11 mouse cellular contexts compared by ENCODE assay signal in the genomic region with DNA sequence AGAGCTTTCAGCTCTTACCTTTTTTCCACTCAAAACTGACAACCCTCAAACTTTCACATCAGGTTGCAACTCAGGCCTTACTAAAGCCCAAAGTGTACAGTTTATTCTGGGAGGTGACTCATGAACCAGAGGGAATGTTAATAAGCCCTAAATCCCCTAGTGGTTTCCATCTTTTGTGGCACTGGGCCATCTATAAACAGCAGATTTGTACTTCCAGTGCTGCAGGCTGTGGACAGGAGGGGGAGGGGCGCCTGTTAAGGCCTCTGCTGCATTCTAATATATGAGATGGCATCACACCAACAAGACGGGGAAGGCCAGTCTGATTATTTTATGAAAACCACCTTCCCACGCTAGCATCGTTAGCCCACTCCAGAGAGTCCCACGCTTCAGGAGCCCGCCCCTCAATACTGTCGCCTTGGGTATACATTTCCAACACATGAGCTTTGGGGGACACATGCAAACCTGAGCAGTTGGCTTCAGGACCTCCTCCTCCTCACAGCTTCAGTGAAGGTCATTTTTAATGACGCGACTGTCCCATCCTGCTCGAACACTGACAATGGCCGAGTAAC. TPM values are rescaled to one million over a fixed set of nuclear protein-coding genes. Genes with fewer than 3 reads are reported as not detected.
DNase-seq lines count a peak whose midpoint lies in the region; ATAC-seq and TF ChIP-seq lines count a peak whose summit lies in the region.
"Had no signal": no experiment of that assay in that cellular context is flagged by ENCODE, and none has a peak within 500 bp of the region (broad histone marks: within the 10 kb centered on the region; RNA-seq: fewer than 3 reads in every experiment).

No protein-coding gene starts in this region.

- no peak overlapping the region for H3K27ac ChIP-seq in kidney, embryonic 16.5 days (ENCODE audit: low read length)
- no peak overlapping the region for H3K27ac ChIP-seq in limb, embryonic 13.5 days
- H3K27ac ChIP-seq: embryonic facial prominence, embryonic 12.5 days; liver, embryonic 15.5 days had no signal

- no peak for ATAC-seq in kidney, embryonic 16.5 days (ENCODE audit: low FRiP score, low TSS enrichment)
- ATAC-seq in Patski = peak; percentile 85
- ATAC-seq in limb, embryonic 13.5 days (ENCODE audit: low FRiP score, low read depth) = peak; percentile 36; the same call in 1 of the 2 replicates
- ATAC-seq: inflammation-experienced regulatory T-cells, adult 6 months had no signal

- intact Hi-C loops in heart, postnatal 10 days (cut with DNase I) = no loop called here

- WGBS in kidney, embryonic 16.5 days = 66% methylated on average over 11 of the region's 11 CpGs
- WGBS in limb, embryonic 13.5 days = 52% methylated on average over 11 of the region's 11 CpGs

- no peak overlapping the region for H3K9ac ChIP-seq in kidney, embryonic 16.5 days (replicated peaks; ENCODE audit: low read length)
- no peak overlapping the region for H3K9ac ChIP-seq in limb, embryonic 13.5 days
- H3K9ac ChIP-seq: embryonic facial prominence, embryonic 12.5 days; liver, embryonic 15.5 days had no signal

- H3K9me3 ChIP-seq in kidney, embryonic 16.5 days (ENCODE audit: low read length) = no peaks in the 10 kb centered on the region
- H3K9me3 ChIP-seq in limb, embryonic 13.5 days = no peaks in the 10 kb centered on the region
- H3K9me3 ChIP-seq: embryonic facial prominence, embryonic 12.5 days; liver, embryonic 15.5 days had no signal

- H3K4me2 ChIP-seq in kidney, embryonic 16.5 days (replicated peaks; ENCODE audit: low read depth, low read length) = no peak overlapping the region
- H3K4me2 ChIP-seq in limb, embryonic 13.5 days (replicated peaks) = peak overlapping the region; percentile 16; the same call in 1 of the 2 replicates
- H3K4me2 ChIP-seq: embryonic facial prominence, embryonic 12.5 days; liver, embryonic 15.5 days had no signal

- CTCF ChIA-PET in Patski (lab: Charles Lee) = interaction anchor here (0.9 to 1.3 kb wide), 3 partner anchors 19 to 62 kb away, joined by 3 read pairs; no protein-coding TSS in a partner anchor

- peaks cover 16% of the 10 kb centered on the region for H3K4me1 ChIP-seq in kidney, embryonic 16.5 days (ENCODE audit: insufficient read depth, low read length)
- H3K4me1 ChIP-seq in limb, embryonic 13.5 days = peaks cover 28% of the 10 kb centered on the region
- H3K4me1 ChIP-seq: liver, embryonic 15.5 days had no signal

- TF ChIP-seq CTCF in Patski (IDR thresholded peaks at IDR 0.05) = no peak

- H3K4me3 ChIP-seq in kidney, embryonic 16.5 days (ENCODE audit: low read length) = no peak overlapping the region
- no peak overlapping the region for H3K4me3 ChIP-seq in limb, embryonic 13.5 days
- H3K4me3 ChIP-seq: embryonic facial prominence, embryonic 12.5 days; liver, embryonic 15.5 days had no signal

- POLR2A ChIA-PET in Patski (lab: Charles Lee) = interaction anchor here (1.1 kb wide), 1 partner anchor 31 kb away, joined by 3 read pairs; no protein-coding TSS in a partner anchor

- in situ Hi-C loops in Patski (cut with MboI; ENCODE audit: low pct_unique_long_range_greater_than_20kb) = no loop called here

- H3K36me3 ChIP-seq in kidney, embryonic 16.5 days (ENCODE audit: insufficient read depth, low read length) = no peaks in the 10 kb centered on the region
- H3K36me3 ChIP-seq in limb, embryonic 13.5 days = no peaks in the 10 kb centered on the region
- H3K36me3 ChIP-seq: embryonic facial prominence, embryonic 12.5 days had no signal

- H3K27me3 ChIP-seq in kidney, embryonic 16.5 days (ENCODE audit: insufficient read depth, low read length) = no peaks in the 10 kb centered on the region
- H3K27me3 ChIP-seq in Patski = no peaks in the 10 kb centered on the region
- H3K27me3 ChIP-seq in limb, embryonic 13.5 days = no peaks in the 10 kb centered on the region; the same call in 1 of the 2 replicates
- H3K27me3 ChIP-seq: liver, embryonic 15.5 days had no signal

- peak; percentile 23 for DNase-seq in kidney, adult 18-20 months
- peak; percentile 88 for DNase-seq in Patski (ENCODE audit: low read depth, low spot score)
- peak; percentile 29 to 46 for DNase-seq in heart, postnatal 10 days
- no peak for DNase-seq in layer of hippocampus, adult 8-10 months (ENCODE audit: low spot score in 2 of 2)
- no peak for DNase-seq in urinary bladder, postnatal 4 days (ENCODE audit: low spot score in 2 of 2)
- no peak for DNase-seq in natural killer cell, adult 2 months (ENCODE audit: low spot score in 2 of 2)

RNA-seq across cellular contexts. Expression of gene Slc25a13, which starts 48.3 kb away (rescaled TPM):
- polyA plus RNA-seq in kidney, embryonic 16.5 days (2015; fragmentation: Nextera tagmentation; extraction: Ambion mirVana) = 48.4 and 48.8 TPM in 2 replicates
- polyA plus RNA-seq in Patski (2021) = 76.1 TPM
- 10 to 100 TPM; 74.0 to 82.0 TPM for total RNA-seq in heart, postnatal 10 days (2021)
- polyA plus RNA-seq in limb, embryonic 13.5 days (2015; fragmentation: Nextera tagmentation; extraction: Ambion mirVana) = 25.7 and 26.4 TPM in 2 replicates
- total RNA-seq in layer of hippocampus, adult 8-10 months (2022) = 1 to 10 TPM; 3.3 to 6.7 (median 4.3) TPM

Comparison
In these comparisons a context has a peak if more than half of its experiments do, and no peak if none do; other contexts are left out.
1. DNase-seq: peak in kidney, adult 18-20 months (single experiment), Patski (single experiment) and heart, postnatal 10 days (2 of 2); none in layer of hippocampus, adult 8-10 months (0 of 2), urinary bladder, postnatal 4 days (0 of 2) and natural killer cell, adult 2 months (0 of 2).